Mouse (Mus musculus) testis, postnatal 14 days (tissue): Measurements from ENCODE around the gene Sf3b3.
"Not testable (repeated sequence)": the region's sequence is repeated elsewhere in the genome, so short reads cannot be mapped to it uniquely, and the experiment has no call there.

Experiments
- DNase-seq: peaks from one replicate; pipeline ENCODE4 v3.0.0; 2021; ENCODE audit warnings: low spot score

Gene Sf3b3

GRCm38 (mm10) chr8:110808495-110809472 lies 37.8 kb downstream of the Sf3b3 start:
- DNase-seq: peak; percentile 39

- DNase-seq: no peak
Observed at GRCm38 (mm10) chr8:110806146-110806545, 40.4 kb downstream of the Sf3b3 start.

DNA sequence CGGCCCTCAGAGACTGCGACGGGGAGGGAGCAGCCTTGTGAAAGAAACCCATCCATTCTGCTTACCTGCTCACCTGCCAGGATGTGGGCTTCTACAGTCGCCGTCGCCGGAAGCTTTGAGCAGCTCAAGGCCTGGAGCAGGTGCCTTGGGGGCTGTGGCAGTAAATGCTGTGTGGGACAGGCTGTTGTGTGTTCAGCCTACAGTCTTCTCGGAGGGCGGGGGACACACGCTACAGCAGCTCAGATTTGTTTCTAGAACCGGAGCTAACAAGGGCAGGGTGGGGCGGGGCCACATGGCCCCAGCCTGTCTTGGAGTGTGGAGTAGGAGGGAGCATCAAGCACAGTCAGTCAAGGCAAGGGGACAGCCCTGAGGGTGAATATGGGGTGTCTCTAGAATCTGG lies 40.9 kb downstream of the Sf3b3 start, which contains the start of gene Il34:
Gene Il34 (minus strand): TSS at position 256 of the 400 bp plus-strand sequence.
- no peak for DNase-seq

DNA sequence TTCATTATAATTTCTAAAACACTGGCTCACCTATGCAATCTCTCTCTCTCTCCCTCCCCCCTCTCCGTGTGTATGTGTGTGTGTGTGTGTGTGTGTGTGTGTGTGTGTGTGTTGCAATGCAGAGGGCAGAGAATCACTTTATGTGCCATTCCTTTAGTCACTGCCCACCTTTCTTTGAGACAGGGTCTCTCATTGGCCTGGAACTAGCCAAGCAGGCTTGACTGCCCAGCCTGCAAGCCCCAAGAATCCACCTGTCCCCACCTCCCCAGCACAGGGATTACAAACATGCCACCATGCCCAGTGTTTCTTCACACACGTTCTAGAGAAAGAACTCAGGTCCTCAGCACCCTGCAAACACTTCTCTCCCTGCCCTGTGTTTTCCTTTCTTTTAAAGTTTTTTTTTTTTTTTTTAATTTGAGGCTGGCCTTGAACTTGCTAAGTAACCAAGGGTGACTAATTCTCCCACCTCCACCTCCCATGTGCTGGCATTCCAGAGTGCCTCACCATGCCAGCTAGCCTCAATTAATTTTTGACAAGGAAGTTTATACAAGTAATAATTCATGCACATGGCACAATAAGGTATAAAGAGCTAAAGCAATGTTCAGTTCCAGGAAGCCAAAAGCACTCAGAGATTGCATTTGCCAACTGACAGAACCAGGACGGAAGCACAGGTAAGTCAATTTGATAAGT lies 41.6 kb downstream of the Sf3b3 start:
- no peak for DNase-seq

DNA sequence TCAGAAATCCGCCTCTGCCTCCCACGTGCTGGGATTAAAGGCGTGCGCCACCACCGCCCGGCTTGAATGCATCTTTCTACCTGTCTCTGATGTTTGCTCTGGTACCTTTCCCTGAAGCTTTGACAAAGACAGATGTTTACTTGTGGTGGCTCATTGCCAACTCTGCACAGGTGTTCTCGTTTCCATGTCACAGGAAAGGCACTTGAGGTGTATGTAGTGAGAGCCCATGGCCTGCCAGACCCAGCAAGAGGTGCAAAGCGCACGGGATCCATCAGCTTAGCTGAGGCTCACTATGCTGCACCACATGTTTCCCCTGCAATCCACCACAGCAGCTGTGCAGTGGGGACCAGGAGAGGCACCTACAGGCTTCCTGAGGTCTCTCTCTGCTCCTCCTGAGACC lies 42.7 kb downstream of the Sf3b3 start:
- no peak for DNase-seq

- no peak for DNase-seq
Observed at GRCm38 (mm10) chr8:110802988-110803387, 43.6 kb downstream of the Sf3b3 start.

- no peak for DNase-seq
Observed at GRCm38 (mm10) chr8:110797086-110797485, 49.5 kb downstream of the Sf3b3 start.

DNA sequence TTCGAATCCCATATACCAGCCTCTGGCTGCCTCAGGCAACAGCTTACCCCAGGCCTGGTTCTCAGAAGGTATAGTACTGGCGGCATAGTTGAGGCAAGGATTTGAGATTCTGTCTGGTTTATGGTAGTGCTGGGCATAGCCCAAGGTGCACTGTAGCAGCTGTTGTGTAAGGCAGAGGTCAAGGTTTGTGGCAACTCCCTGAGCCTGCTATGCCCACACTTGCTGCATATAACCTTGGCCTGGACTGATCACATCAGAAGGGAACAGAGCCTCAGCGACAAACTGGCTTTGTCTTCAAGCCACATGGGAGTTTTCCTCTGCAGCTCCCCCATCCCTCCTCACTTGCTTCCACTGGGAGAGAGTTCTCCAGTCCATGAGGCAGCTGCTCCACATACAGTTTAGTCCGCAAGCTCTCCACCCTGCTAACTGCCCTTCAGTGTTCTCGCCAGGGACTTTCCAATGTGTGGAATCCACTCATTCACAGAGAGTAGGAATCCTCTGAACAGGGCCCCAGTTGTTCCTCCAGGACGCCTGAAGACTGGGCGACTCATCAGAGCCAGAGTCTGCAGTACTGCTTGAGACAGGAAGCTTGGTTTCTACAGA lies 52.1 kb downstream of the Sf3b3 start:
- peak; percentile 34 for DNase-seq

DNA sequence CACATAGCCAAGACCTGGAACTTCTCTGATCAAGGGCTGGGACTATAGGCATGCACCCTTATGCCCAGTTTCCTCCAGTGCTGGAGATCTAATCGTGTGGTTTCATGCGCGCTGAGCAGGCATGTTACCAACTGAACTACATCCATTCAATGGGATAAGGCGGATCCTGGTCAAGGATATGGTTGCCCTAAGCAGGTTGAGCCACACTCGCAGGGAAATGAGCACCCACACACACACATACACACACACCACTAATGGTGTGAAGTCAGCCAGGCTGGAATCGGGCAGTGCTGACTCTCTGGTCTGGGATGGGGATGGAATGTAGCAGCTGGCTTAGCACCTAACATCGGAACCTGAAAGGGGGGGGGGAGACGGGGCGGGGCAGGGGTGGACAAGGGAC lies 52.7 kb downstream of the Sf3b3 start:
- DNase-seq: no peak

DNA sequence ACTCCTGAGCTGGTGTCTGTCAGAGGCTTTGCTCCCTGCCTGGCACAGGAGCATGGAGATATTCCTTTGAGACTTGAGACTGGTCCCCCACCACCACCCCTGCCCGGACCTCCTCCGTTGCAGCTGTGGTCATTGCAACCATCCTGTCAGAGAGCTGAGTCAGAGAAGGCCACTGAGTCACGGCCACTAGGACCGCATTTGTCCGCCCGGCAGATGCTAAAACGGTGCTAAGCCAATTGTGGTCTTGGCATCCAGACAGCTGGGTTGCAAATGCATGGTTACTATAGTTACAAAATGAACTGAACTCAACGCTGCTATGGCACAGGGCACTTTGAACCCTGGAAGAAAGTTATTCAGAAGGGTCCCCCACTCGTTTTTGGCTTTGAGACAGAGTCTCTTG lies 53.1 kb downstream of the Sf3b3 start:
- no peak for DNase-seq

- no peak for DNase-seq
Observed at GRCm38 (mm10) chr8:110792574-110793200, 53.9 kb downstream of the Sf3b3 start.

DNA sequence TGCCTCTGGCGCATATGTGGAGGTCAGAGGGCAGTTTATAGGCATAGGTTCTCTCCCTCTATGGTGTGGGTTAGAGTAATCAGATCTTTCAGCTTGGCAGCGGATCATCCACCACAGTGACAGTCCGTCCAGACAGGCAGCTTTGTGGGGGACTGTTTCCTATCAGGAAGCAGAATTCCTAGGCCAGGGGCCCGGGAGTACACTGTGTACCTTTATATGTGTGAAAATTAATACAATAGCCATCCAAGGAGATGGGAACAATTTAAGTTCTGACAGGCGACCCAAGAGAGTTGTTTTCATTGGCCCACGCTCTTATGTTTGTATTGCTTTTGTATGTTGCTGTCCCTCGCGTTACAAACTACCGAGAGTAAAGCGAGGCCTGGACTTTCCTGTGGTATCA lies 55.4 kb downstream of the Sf3b3 start:
- DNase-seq: no peak

DNA sequence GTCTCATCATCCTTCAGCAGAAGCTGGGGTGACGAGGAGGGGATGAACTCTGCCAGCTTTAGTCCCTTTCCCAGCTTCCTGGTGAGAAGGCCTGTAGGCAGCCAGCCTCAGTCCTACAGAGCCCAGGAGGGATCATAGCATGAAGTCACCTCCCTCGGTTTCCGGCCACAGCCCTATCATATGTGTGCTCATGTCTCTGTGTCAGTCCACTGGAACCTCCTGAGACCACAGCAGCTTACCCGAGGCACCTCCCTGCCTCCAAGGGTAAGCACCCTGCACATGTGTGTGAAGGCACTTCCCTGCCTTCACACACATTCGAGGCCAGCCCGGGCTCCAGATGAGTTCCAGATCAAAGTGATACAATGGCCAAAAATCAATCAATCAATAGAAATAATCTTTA lies 56.3 kb downstream of the Sf3b3 start:
- DNase-seq: no peak

DNA sequence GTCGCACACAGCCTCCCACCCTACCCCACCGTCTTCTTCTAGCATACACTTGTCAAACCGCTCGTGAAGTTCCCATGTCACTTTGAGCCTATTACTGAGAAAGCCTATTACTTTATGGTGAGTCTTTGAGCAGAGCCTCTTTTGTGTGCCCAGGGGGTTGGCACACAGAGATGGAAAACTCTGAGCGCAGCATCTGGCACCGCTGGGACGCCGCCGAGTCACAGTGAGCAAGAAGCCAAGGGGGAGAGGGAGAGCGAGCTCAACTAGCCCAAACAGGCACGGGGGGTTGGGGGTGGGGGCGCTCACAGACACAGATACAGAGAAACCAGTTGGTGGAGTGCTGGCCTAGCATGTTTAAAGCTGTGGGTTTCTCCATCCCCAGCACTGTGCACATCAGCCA lies 57.0 kb downstream of the Sf3b3 start:
- no peak for DNase-seq

- no peak for DNase-seq
Observed at GRCm38 (mm10) chr8:110788981-110789380, 57.6 kb downstream of the Sf3b3 start.

GRCm38 (mm10) chr8:110787411-110787954 lies 59.1 kb downstream of the Sf3b3 start:
- DNase-seq: no peak

GRCm38 (mm10) chr8:110786934-110787333 lies 59.7 kb downstream of the Sf3b3 start:
- DNase-seq: no peak

DNA sequence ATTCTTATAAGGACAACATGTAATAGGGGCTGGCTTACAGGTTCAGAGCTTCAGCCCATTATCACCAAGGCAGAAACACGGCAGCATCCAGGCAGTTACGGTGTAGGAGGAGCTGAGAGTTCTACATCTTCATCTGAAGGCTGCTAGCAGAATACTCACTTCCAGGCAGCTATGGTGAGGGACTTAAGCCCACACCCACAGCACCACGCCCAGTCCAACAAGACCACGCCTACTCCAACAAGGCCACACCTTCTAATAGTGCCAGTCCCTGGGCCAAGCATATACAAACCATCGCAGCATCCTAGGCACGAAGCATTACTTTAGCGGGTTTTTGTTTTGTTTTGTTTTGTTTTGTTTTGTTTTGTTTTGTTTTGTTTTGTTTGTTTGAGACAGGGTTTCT lies 60.1 kb downstream of the Sf3b3 start:
- DNase-seq: not testable (repeated sequence)

GRCm38 (mm10) chr8:110785366-110785765 lies 61.2 kb downstream of the Sf3b3 start:
- DNase-seq: no peak

DNA sequence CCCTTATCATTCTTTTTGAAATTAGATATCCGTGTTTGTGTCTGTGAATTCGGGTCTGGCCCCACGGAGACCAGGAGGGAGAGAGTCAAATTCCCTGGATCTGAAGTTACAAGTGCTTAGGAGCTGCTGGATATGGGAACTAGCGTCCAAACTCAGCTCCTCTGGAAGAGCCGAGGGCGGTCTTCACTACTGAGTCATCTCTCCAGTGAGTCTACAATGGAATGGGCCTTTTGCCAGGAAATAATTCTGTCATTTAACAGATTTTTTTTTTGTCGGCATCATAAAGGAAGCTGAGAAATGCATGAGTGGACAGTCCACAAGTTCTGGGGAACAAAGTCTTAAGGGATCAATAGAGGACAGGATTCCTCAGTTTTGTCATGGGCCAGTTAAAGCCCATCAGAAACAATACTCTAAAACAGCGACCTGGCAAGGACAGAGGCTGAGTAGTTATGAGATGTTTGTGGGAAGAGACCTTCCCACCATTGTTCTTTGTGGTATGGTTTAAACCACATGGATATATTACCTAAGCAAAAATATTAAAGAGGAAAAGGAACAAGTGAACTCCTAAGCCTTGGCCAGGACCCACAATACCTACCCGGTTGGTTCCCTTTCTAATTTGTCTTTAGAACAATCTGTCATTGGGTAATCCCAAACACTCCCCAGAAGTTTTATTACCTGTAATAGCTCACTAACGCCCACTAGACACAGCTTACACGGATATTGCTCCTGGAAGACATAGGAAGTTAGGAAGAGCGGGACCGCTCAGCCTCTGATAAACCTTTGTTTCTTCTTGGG lies 66.5 kb downstream of the Sf3b3 start:
- no peak for DNase-seq

GRCm38 (mm10) chr8:110776335-110776734 lies 70.3 kb downstream of the Sf3b3 start:
- no peak for DNase-seq
